Mouse (Mus musculus) B cell, adult 2 months (primary cell): Measurements from ENCODE around the gene Camk1g.

Experiments
- DNase-seq, 2 experiments: peaks; one replicate each; pipeline ENCODE4 v3.0.0; 2022

Gene Camk1g

DNA sequence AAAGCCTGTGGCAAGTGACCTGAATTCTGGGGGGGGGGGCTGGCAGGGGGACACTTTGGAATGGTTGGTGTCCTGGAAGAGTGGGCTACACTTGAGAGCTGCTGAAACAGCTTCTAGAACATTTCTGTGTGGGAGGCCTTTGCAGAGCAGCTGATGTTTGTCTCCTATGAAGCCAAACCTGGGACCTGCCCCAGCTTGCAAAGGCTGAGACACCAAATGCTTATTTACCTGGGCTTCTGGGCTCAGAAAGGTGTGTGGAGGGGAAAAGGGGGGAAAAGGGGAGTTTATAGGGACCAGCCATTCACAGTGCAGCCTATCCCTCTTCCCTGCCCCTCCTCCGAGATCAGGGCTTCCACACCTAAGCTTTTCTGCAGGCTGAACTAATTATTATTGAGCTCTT is 70.1 kb downstream of the Camk1g start:
- no peak for DNase-seq

DNA sequence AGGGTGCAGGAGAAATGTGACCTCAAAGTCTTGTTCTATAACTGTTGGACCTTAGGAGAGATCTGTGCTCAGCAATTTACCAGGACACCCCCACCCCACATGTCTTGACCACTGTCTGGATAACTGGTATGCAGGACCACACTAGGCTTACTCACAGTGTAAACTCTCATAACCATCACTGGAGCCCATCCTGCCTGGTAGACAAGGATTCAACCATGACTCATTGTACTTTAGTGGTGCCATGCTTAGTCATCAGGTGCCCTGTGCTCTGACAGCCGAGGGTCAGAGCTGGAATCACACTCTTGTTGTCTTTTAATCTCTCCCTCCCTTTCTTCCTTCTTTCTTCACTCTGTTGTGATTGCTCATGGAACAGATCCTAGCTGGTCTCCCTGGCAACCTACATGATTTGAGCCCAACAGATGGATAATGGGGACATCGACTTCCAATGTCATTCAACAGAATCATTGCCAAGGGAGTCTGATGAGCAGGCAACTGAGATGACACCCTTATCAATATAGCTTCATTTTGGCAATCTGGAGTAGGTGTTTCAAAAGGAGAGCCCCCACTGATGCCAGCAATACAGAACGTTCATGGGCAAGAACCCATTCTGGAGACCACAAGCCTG is 71.8 kb downstream of the Camk1g start:
- no peak for DNase-seq
